Mouse (Mus musculus) lung, postnatal 10 days (tissue): ENCODE results near the gene Lekr1.
A peak's percentile ranks its signal among the peaks of the same experiment; 100 is the strongest.
"Not testable (repeated sequence)": the region's sequence is repeated elsewhere in the genome, so short reads cannot be mapped to it uniquely, and the experiment has no call there.

Experiments used
- DNase-seq: peaks from one replicate; pipeline ENCODE4 v3.0.0; 2021

Gene Lekr1

DNA sequence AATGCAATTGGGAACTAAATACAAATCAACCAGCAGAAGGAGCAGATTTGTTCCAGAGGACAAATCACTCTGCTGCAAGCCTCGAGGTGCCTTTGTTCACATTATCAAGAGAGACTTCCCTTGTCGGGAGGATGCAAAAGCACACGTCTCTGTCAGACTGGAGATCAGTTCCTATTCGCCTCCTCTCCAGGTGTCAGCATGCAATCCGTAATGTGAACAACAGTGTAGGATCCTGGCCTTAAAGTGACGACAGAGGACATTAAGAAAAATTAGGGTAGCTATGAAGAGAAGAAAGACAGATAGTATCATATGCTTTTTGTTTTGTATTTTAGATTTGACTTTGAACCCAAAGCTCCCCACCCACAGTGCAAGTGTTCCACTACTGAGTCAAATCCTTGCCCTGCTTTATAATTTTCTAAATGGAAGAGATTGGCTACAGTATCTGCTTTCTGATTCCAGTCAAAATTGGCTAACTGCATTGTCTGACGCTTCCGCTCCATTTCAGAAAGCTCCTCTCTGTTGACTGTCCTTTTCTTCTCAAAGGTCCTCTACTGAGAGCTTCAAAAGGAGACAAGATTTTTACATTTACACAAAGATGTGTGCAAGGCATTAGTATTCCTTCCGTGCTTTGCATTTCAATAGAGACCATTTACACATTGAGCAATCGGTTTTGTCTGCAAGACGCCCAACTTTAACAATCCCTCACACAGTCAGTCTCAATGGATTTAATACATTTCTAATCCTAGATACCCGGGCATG lies 8.9 kb upstream of the Lekr1 start:
- no peak for DNase-seq

DNA sequence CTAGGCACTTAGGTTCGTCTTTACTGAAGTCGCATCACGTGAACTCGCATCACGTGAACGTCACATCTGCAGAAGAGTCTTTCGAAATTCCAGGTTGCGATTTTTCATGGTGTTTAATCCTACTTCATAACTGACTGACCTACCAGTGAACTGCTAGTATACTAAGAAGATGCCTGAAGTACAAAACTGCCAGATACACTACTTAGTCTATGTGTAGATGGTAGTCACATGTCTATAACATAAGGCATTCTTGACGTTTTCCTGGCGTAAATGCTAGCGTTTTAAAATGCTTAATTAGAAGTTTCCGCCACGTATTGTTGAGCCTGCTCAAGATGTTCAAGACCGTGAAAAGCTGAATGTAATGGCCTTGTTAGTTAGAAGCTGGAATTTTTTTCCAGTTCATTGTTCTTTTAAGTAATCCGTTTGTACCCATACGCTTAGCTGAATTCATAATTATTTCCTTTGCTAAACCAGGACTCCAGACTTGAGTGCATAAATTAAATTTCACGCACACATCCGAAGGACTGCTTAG lies 7.9 kb upstream of the Lekr1 start:
- DNase-seq = no peak

DNA sequence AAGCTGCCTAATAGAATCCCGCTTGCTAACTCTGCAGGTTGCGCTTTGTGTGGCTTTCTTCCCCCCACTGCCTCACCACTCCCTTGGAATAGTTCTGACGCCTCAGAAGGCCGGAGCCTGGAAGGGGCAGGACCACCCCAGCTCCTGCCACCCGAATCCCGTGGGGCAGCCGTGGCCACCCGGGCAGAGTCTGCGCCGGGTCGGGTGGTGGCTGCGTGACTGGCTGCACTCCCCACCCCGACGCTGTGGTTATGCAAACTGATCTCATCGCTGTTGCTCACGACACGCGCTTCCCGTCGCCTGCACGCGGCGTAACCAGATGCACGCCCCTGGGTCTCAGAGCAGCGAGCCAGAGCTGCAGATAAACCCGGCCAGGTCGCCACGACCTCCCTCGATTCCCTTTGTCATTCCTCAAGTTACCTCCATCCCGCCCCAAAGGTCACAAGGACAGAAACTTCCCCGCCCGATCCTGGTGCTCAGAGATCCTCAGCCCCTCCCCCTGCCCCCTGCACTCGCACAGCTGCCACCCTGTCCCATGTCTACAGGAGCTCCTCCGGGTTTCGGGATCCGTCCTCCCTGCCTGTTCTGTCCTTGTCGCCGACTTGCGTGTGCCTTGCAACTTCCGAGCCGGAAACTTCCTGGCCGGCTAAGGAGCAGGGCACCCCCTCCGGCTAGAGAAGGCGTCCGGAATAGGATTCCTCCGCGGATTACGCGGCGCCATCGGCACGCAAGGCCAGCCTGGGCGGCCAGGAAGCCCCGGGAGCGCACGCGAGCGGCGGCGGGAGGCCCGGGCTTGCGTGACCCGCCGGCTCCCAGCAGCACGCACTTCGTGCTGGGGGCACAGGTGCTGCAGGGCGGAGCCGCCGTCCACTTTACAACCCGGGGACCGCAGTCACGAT lies 7.1 kb upstream of the Lekr1 start:
- DNase-seq = peak; percentile 82

DNA sequence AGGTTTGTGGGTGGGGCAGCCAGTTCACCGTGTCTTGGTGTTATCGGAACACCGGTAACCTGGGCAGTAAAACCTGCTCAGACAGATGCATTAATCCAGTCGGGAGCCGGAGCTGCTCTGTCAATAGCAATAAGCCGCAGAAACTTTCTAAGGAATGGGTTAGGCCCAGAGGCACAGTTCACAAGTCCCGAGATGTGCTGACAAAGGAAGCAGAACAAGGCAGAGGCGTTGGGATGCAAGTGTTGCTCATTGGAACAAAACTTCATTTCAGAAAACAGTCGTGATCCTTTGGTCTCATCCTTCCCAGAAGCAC lies 6.5 kb upstream of the Lekr1 start:
- no peak for DNase-seq

DNA sequence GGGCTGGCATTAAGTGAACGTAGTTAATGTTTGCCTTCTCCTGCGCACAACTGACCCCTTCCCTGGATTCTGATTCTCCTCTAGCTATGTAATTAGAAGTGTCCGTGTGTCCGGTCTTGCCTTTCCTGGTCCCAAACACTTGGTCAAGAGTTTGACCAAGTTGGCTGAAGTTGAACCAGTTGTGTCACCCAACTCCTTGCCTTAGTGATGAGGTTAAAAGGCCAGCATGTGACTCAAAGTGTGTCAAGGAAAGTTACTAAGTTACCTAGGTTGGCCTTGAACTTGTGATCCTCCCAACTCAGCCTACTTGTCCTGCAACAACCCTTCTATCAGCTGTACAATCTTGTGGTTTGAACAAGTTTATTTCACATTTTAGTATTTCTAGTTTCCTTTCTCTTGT lies 5.7 kb upstream of the Lekr1 start:
- DNase-seq = no peak

DNA sequence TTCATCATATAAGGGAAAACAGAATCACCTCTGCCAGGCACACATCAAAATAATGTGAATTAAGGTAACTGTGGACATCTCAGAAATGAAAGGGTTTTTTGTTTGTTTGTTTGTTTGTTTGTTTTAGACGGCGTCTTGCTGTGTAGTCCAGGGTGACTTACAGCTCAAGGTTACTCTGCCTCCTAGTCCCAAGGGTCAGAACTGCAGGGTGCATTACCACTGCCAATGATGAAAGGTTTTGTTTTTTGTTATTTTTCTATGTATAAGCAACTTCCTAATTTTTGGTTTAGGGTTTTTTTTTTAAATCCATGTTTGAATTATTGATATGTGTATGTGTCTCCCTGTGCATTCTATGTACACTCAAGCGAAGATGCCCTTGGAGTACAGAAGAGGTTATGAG lies 4.3 kb upstream of the Lekr1 start:
- DNase-seq = no peak

DNA sequence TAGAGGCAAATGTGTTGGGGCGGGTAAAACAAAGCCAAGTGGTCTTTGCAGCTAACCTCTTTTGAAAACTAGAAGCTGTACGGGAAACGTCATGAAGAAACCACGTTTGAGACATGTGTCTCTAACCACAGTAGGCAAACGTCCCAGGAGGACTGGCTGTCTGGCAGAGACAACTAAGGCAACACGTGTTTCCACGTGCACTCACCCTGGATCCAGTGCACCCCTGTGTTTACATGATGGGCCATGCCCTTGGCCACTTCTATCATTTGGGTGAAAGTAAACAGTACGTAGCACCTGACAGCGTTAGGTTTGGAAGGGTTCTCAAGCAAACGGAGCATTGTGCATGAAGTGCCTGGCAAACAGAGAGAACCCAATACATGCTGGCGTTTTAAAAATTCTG lies 2.9 kb upstream of the Lekr1 start:
- DNase-seq = no peak

DNA sequence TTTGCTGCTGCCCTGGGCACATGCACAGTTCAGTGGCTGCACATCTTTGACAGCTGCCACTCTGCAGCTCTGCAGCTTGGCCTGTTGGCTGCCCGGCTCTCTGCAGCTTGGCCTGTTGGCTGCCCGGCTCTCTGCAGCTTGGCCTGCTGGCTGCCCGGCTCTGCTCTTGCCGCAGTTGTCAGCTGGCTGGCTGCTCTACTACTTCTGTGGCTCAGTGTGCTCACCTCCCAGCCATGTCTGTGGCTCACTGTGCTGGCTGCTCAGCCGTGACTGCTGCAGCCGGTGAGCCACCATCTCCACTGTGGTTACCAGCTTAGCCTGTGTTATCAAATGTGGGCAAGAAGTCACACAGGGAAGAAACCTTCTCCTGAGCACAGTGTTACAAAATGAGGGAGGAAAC lies 4.2 kb downstream of the Lekr1 start:
- DNase-seq = no peak

DNA sequence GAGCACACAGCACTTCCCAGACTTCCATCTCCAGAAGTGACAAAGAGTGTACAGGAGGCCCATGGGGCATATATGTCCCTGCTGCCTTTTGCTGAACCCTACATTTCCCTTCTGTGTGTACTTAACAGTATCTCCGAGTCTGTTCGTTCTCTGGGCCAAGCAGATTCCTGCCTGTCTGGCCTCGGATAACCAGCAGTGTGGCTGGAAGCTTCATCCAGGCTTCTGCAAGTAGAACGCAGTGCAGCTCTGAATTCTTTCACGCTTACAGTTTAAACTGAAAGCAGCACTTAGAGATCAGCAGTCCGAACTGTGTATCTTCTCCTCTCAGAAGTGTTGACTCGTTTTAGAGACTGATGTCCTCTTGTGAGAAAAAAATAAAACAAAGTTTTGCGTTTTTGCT lies 7.7 kb downstream of the Lekr1 start:
- peak; percentile 40 for DNase-seq

DNA sequence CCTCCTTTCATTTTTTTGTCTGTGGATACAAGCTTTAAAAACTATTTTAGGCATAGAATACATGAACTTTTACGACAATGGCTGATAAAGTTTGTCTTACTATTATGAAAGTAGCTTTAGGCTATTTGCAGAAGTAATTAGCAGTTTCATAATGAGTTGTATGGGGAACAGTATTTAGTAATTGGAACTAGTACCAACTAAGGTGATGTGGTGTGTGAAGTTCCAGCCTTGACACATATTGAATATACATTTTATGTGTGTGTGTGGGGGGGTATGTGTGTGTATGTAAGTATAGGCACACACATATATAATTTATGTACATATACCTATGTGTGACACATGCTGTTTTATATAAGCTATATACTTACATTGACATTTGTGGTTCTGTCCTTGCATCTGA lies 14.6 kb downstream of the Lekr1 start:
- DNase-seq = no peak

DNA sequence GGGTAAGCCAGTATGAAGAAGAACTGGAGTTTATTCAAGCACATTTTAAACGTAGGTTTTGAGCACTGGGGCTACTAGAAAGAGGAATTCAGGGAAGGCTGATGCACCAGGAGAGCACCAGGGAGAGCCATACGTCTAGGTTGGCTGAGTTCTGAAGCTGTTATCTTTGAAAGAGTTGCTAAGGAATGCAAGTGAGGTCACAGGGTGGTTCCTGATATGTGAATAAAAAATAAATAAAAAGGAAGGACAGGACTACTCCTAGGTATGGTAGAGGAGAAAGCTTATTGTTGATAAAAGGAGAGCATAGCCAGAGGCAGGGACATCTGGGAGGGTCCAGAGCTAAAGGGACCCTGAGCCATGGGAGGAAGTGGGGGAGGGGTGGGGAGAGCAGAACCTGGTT lies 23.7 kb downstream of the Lekr1 start:
- no peak for DNase-seq

DNA sequence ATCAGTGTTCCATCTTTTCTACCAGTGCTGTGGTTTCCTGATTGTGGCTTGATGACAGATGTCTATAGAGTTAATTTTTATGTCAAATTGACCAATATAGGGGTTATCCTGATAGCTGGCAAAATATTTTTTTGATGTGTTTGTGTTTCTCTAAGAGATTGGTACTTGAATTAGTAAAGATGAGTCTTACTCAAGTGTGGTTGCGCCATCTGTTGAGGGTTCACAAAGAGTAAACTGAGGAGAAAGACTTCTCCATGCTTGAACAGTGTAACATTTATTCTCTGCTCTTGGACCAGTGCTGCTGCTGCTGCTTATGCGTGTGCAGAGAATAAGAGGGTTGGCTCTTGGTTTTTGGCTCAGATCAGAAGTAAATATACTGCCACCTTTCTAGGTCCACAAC lies 24.8 kb downstream of the Lekr1 start:
- DNase-seq = no peak

DNA sequence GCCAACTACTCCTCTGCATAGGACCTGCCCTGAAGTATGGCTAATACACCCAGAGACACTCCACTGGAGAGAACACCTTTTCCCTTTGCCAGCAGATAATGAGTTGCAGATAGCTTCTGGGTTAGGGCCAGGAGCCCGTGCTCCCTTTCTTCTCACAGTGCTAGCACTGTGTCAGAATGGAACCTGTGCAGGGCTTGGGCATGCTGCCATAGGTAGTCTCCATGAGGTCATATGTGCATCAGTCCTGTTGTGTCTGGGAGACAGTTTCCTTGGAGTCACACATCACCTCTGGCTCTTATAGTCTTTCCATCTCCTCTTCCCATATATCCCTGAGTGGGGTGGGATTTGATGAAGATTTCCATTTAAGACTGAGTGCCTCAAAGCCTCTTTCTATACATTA lies 33.7 kb downstream of the Lekr1 start:
- no peak for DNase-seq

DNA sequence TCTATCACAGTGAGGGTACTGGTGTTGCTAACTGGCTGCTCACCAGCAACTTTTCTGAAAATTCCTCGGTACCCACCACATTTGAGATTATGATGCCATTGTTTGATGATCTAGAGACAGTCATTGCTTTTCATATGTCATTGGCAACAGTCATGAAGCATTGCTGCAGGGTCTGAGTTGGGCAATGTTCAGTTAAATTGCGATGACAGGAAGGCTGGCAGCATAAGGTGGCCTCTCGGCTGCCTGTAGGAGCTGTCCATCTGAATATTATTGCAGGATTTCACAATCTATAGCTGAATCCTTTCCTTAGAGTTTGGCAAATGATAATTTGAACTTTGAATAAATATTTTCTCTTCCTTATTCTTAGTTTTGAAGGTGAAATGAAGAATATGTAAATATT lies 48.3 kb downstream of the Lekr1 start:
- DNase-seq = no peak

DNA sequence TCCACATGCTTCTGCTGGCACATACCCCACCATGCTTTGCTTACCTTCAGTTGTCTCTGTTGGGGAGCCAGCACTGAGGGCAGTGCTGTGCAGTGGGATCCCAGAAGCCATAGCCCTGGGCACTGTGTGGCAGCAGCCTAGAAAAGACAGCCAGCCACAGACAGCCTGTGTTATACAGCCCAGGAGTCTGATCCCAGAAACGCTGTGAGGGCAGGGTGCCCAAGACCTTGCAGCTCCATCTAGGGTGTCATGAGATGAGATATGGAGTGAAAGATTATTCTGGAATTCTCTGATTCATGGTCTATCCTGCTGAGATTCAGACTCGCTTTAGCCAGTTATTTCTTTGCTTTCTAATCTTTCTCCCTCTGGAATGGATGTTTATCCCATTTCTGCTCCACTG lies 51.4 kb downstream of the Lekr1 start:
- no peak for DNase-seq

DNA sequence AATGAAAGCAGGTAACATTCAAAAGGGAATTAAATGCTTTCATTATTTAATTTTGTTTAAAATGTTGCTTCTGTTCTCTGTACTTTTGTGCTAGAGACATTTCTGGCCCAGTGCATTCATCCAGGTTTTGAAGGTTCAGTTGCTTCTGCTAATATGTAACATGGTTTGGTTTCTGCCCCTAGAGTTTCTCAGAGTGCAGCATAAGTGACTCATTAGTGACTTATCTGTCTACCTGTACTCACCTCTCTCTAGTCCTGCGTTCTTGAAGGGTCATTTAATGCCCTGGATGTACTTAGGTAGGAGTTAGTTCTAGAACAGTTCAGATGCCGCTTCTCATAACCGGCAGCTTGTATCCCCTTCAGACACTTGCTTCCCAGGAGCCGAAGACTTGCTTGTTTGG lies 56.9 kb downstream of the Lekr1 start:
- no peak for DNase-seq

DNA sequence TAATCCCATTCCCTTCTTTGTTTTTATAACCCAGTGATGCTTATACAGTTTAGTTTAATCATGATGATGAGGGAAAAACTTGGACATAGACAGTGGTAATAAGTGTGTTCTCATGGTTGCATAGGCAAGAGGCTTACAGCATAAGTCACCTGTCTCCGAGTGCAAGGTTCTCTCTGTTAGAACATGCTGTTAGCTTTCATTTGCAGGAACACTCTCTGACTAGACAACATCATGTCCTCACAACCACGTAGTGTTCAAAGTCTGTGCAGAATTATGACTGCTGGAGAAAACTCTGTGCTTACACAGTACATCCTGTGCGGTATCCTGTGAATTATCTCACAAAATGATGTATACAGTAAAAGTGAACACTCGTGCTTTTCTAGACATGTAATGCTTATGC lies 57.6 kb downstream of the Lekr1 start:
- DNase-seq = no peak

DNA sequence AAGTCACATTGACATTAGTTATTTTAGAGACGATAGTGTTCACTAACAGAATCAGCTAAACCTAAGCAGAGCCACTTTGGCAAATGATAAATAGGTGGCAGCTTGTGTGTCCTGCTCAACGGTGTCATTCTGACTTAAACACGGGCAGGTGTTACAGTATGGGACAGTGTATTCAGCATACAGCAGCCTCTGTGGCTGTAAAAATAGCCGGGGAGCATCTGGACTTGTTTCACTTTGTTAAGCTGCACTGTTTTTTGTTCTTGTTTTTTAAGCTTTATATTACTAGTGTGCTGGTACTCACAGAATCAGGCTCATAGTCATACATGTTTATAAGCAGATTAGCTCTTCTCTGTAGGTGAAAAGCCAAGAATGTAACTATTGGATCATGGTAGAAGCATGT lies 71.8 kb downstream of the Lekr1 start:
- no peak for DNase-seq

DNA sequence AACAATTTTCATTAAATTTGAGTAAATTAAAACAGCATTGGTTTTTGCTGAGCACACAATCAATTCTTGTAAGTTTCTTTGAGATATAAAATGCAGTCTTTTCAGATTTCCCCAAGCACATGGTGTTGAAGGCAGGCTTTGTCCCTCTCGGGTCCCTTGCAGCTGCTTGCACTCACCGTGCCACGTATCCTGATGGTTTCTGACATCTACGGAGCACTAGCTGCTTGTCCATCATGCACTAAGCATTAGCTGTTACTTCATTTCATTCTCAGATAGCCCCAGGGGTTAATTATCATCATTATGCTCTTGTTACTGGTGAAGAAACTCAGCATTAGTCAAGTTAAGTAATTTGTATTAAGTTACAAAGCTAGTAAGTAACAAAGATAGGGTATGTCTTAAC lies 78.9 kb downstream of the Lekr1 start:
- no peak for DNase-seq

DNA sequence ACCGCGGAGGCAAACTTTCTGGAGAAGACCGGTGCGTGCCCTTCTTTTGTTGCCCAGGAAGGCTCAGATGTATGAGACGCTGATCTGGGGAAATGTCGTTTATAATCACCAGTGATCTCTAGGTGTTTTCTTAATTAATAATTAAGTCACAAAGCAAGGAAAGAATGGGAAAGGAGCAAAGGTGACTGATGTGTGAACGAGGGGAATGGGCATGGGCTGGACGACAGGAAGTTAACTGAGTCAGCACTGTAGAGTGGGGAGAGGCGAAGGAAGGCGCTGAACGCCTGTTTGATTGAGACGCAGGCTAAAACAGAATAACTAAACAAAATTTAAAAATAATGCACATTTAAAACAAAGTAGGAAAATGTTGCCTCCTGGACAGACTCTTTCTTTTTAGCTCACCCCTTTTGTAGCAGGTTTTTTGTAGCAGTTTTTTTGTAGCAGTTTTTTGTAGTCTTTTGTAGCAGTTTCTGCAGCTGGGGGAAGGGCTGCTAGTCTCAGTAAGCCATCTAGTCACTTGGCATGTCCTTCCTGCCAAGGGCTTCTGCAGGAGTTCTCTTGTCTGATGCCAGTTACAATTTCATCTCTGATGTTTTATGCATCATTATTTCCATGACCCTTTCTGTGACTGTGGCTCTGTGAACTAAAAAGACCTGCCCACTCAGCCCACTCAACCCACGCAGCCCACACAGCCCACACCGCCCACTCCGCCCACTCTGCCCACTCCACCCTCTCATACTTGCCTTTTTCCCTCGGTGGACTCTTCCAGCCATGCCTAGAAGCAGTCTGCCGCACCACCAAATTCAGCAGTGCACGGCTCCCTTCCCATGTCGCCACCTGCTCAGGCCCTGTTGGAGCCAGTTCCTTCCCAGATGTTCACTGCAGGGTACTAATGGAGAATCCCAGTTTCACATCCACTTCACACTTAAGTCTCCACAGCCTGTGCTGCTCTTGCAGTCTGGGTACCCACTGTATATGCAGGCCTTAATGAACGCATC lies 98.8 kb downstream of the Lekr1 start:
- no peak for DNase-seq

DNA sequence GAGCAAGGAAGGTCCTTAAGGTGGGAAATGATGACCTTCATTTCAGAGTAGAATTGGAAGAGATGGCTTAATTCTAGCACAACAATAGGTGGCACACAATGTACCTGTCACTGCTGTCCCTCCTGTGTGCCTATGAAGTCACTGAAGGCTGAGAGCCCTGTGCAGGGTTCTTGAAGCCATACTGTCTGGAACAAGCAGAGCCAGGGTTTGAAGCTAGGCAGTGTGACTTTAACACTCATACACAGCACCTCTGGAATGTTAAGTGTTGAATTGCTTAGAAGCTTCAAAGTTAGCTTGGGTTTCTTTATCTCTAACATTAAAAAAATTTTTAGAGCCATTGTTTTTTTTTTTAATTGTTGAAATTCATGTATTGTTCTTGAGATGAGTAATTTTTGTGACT lies 100.4 kb downstream of the Lekr1 start:
- DNase-seq = no peak

DNA sequence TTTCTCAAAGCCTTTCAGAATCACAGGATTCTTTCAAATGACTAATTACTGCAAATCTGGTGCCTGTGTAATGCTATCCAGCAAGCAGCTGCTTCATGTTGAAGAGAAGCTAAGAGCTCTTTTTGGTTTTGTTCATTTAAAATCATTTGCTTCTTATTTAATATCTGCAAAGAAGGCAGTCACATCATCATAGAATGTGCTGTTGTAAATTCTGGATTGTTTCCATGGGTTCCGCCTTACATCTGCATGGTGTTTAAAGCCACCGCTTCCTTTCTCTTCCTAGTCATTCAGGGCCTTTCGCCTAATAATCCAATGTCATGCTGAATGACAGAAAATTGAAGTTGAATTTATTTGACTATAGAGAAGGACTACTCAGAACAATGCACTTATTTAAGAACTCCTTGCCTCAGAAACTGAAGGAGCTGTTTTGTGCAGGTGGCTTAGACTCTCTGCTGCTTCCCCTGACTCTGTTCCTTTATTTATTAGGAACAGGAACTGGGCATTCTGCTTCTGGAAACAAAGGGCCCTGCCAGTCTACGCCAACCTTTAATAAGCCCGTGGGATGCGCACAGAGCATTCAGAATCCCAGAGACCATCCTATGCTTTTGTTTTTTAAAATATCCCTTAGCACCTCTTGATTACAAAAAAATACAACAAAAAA lies 101.3 kb downstream of the Lekr1 start:
- no peak for DNase-seq

DNA sequence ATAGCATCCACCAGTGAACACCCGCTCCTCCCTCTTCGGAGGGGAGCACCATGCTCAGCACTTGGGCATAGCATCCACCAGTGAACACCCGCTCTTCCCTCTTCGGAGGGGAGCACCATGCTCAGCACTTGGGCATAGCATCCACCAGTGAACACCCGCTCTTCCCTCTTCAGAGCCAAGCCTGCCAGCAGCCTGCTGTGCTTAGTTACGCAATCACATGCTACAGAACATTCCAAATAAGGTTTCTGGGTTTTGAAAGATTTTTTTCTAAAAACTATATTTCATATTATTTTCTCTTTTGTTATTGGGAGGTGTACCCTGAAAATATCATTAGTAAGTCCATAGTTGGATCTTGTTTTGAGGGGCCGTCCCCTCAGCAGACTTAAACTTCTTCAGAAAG lies 103.6 kb downstream of the Lekr1 start:
- not testable (repeated sequence) for DNase-seq
